ENCODE assay signal across 8 mouse cellular contexts in genomic region chr19:37697651-37698272, GRCm38 (mm10). TPM values are rescaled to one million over a fixed set of nuclear protein-coding genes. Genes with fewer than 3 reads are reported as not detected.
DNase-seq lines count a peak whose midpoint lies in the region; ATAC-seq and TF ChIP-seq lines count a peak whose summit lies in the region.

TSS of gene Cyp26a1 (plus strand) at chr19:37697798.

- H3K27ac ChIP-seq in gastrocnemius, adult 2 months: no peak within 1 kb of the TSS
- no peak within 1 kb of the TSS for H3K27ac ChIP-seq in intestine, postnatal 0 days (ENCODE audit: low read depth, low read length)
- H3K27ac ChIP-seq in midbrain, postnatal 0 days (ENCODE audit: low read depth, low read length): no peak within 1 kb of the TSS

- intact Hi-C loops in gastrocnemius, adult 2 months (cut with DNase I): no loop called here
- intact Hi-C loops in gastrocnemius, postnatal 14 days (cut with DNase I; ENCODE audit: low total_unique reads): no loop called here

- peak within 1 kb of the TSS; percentile 67 for H3K4me3 ChIP-seq in gastrocnemius, adult 2 months
- peak within 1 kb of the TSS; percentile 29 for H3K4me3 ChIP-seq in intestine, postnatal 0 days (ENCODE audit: low read depth, low read length)
- peak within 1 kb of the TSS; percentile 34 for H3K4me3 ChIP-seq in midbrain, postnatal 0 days (ENCODE audit: low read depth, low read length)

- H3K4me2 ChIP-seq in intestine, postnatal 0 days (replicated peaks; ENCODE audit: low read depth): peak within 1 kb of the TSS; percentile 49
- peak within 1 kb of the TSS; percentile 67 for H3K4me2 ChIP-seq in midbrain, postnatal 0 days (ENCODE audit: low read depth, low read length, poor library complexity, severe bottlenecking)

- no peak within 1 kb of the TSS for H3K9ac ChIP-seq in intestine, postnatal 0 days (ENCODE audit: low read depth, low read length)
- no peak within 1 kb of the TSS for H3K9ac ChIP-seq in midbrain, postnatal 0 days (replicated peaks; ENCODE audit: low read length, poor library complexity, severe bottlenecking)

- H3K27me3 ChIP-seq in intestine, postnatal 0 days (replicated peaks; ENCODE audit: control insufficient read depth, insufficient read depth, low read length): peaks cover 82% of the 10 kb centered on the region
- peaks cover 94% of the 10 kb centered on the region for H3K27me3 ChIP-seq in midbrain, postnatal 0 days (ENCODE audit: insufficient read depth, low read length)

- no peaks in the 10 kb centered on the region for H3K36me3 ChIP-seq in intestine, postnatal 0 days (ENCODE audit: control insufficient read depth, insufficient read depth)
- no peaks in the 10 kb centered on the region for H3K36me3 ChIP-seq in midbrain, postnatal 0 days (ENCODE audit: insufficient read depth, low read length)

- ATAC-seq in intestine, postnatal 0 days: no peak
- 0 out of 2 replicates have a peak, but pooled peaks have one; percentile 34 for ATAC-seq in midbrain, postnatal 0 days (ENCODE audit: low FRiP score)
- no peak for ATAC-seq in cerebellum, adult (ENCODE audit: insufficient number of reproducible peaks, low FRiP score, low TSS enrichment)

- no peaks in the 10 kb centered on the region for H3K9me3 ChIP-seq in intestine, postnatal 0 days (ENCODE audit: control insufficient read depth)
- H3K9me3 ChIP-seq in midbrain, postnatal 0 days (ENCODE audit: low read length): no peaks in the 10 kb centered on the region

- 0 out of 2 replicates have a peak, but pooled peaks have one; percentile 5 for TF ChIP-seq CTCF in gastrocnemius, adult 2 months (IDR thresholded peaks at IDR 0.05)
- TF ChIP-seq CTCF in intestine, postnatal 0 days (IDR thresholded peaks at IDR 0.05; ENCODE audit: low read depth): no peak
- no peak for TF ChIP-seq CTCF in midbrain, postnatal 0 days (IDR thresholded peaks at IDR 0.05)

- WGBS in intestine, postnatal 0 days: under 1% methylated on average over 44 of the region's 51 CpGs
- WGBS in midbrain, postnatal 0 days: under 1% methylated on average over 50 of the region's 51 CpGs

- no peaks in the 10 kb centered on the region for H3K4me1 ChIP-seq in intestine, postnatal 0 days (replicated peaks; ENCODE audit: control insufficient read depth, insufficient read depth, low read length)
- H3K4me1 ChIP-seq in midbrain, postnatal 0 days (ENCODE audit: insufficient read depth, low read length): peaks cover 11% of the 10 kb centered on the region; the same call in 1 of the 2 replicates

- no peak for DNase-seq in gastrocnemius, adult 2 months
- DNase-seq in gastrocnemius, postnatal 4 days (ENCODE audit: low spot score in 2 of 2): no peak
- DNase-seq in embryo, embryonic 11 days: peak; percentile 61
- no peak for DNase-seq in midbrain, postnatal 0 days (ENCODE audit: low spot score)
- no peak for DNase-seq in gastrocnemius, postnatal 14 days
- no peak for DNase-seq in gastrocnemius, postnatal 25 days

RNA-seq across cellular contexts. Expression of gene Cyp26a1, which starts in this region (rescaled TPM):
- under 1 TPM; 0.18 to 0.36 TPM for total RNA-seq in gastrocnemius, adult 2 months (2021)
- total RNA-seq in gastrocnemius, postnatal 4 days (2021): under 1 TPM; 0.18 to 0.54 TPM
- 0.14 TPM in 1 of 2 replicates, not detected in the other for polyA plus RNA-seq in intestine, postnatal 0 days (2015; fragmentation: Nextera tagmentation; extraction: Ambion mirVana)
- total RNA-seq in midbrain, postnatal 0 days (2014; rRNA removed): not detected in 2 replicates
- 0.09 and 0.11 TPM in 2 replicates for polyA plus RNA-seq in midbrain, postnatal 0 days (2015; fragmentation: Nextera tagmentation; extraction: Ambion mirVana)
- under 1 TPM; 0.13 to 0.41 TPM for total RNA-seq in gastrocnemius, postnatal 14 days (2021)
- total RNA-seq in gastrocnemius, postnatal 25 days (2021): under 1 TPM in 1 of 2 experiments, not detected in 1; 0.38 TPM

Comparison
In these comparisons a context has a peak if more than half of its experiments do, and no peak if none do; other contexts are left out.
1. Peak in ATAC-seq, H3K4me3 ChIP-seq and H3K4me2 ChIP-seq in midbrain, postnatal 0 days; RNA of the gene not detected or under 1 TPM.